Mouse (Mus musculus) midbrain, embryonic 16.5 days (tissue): ENCODE data around the gene Nr4a3. TPM values are rescaled to one million over a fixed set of nuclear protein-coding genes. Genes with fewer than 3 reads are reported as not detected.

Source experiments
- ATAC-seq: fragments of 200-750 bp; cut with Nextera tagmentation; 2 replicates; pipeline ENCODE4 v1.8.0; 2017; ENCODE audit warnings: moderate TSS enrichment
- H3K27ac ChIP-seq: fragments of 300-500 bp; sonication (generic); 2 replicates; pipeline ENCODE4 v1.5.1; 2014; ENCODE audit warnings: mild to moderate bottlenecking, low read length, mixed read lengths
- H3K27me3 ChIP-seq: fragments of 300-500 bp; sonication (generic); 2 replicates; pipeline ENCODE4 v1.6.1; 2014; ENCODE audit warnings: low read depth, low read length, mixed read lengths; ENCODE audit not compliant: control insufficient read depth, insufficient read depth
- H3K36me3 ChIP-seq: fragments of 300-500 bp; sonication (generic); 2 replicates; pipeline ENCODE4 v1.6.1; 2014; ENCODE audit warnings: mild to moderate bottlenecking, low read length, moderate library complexity, mixed read lengths; ENCODE audit not compliant: control insufficient read depth, insufficient read depth
- H3K4me1 ChIP-seq: fragments of 300-500 bp; sonication (generic); 2 replicates; pipeline ENCODE4 v1.6.1; 2014; ENCODE audit warnings: mild to moderate bottlenecking, low read length, mixed read lengths; ENCODE audit not compliant: control insufficient read depth, insufficient read depth
- H3K4me2 ChIP-seq: fragments of 300-500 bp; sonication (generic); 2 replicates; pipeline ENCODE4 v1.6.1; 2014; ENCODE audit warnings: mild to moderate bottlenecking, low read length, mixed read lengths
- H3K4me3 ChIP-seq: fragments of 300-500 bp; sonication (generic); 2 replicates; pipeline ENCODE4 v1.5.1; 2014; ENCODE audit warnings: low read depth, mild to moderate bottlenecking, low read length, moderate library complexity, mixed read lengths
- H3K9ac ChIP-seq: fragments of 300-500 bp; sonication (generic); 2 replicates; pipeline ENCODE4 v1.6.1; 2014; ENCODE audit warnings: low read depth, low read length, mixed read lengths
- H3K9me3 ChIP-seq: fragments of 300-500 bp; sonication (generic); replicated peaks from 2 replicates; pipeline ENCODE4 v1.6.1; 2014; ENCODE audit warnings: mild to moderate bottlenecking, low read length, mixed read lengths; ENCODE audit not compliant: control insufficient read depth, poor library complexity, severe bottlenecking
- WGBS: fragments of 180-500 bp; shearing (Covaris S2); extraction: QIAGEN DNeasy Blood & Tissue Kit; methylation state at CpG from one replicate; pipeline ENCODE4 v1.1.7; 2014; 5-methylcytosine and 5-hydroxymethylcytosine counted together
- polyA plus RNA-seq: library from polyadenylated mRNA; unstranded; fragments of >200 nt; fragmentation: Nextera tagmentation; extraction: Ambion mirVana; gene quantifications from 2 replicates; pipeline ENCODE4 v1.2.1, GENCODE M21; 2015

Gene Nr4a3
- polyA plus RNA-seq, 1 experiment from 2014 or later = 1.4 TPM

GRCm38 (mm10) chr4:48064311-48064710 lies 19.4 kb downstream of the Nr4a3 start:
- H3K9me3 ChIP-seq = no peaks in the 10 kb centered on the region
- no peak overlapping the region for H3K9ac ChIP-seq
- H3K4me2 ChIP-seq = no peak overlapping the region
- 62% methylated on average over 4 of the region's 4 CpGs for WGBS
- no peaks in the 10 kb centered on the region for H3K27me3 ChIP-seq
- H3K27ac ChIP-seq = no peak overlapping the region
- no peak overlapping the region for H3K4me3 ChIP-seq
- H3K36me3 ChIP-seq = no peaks in the 10 kb centered on the region
- H3K4me1 ChIP-seq = no peaks in the 10 kb centered on the region
- no peak for ATAC-seq

DNA sequence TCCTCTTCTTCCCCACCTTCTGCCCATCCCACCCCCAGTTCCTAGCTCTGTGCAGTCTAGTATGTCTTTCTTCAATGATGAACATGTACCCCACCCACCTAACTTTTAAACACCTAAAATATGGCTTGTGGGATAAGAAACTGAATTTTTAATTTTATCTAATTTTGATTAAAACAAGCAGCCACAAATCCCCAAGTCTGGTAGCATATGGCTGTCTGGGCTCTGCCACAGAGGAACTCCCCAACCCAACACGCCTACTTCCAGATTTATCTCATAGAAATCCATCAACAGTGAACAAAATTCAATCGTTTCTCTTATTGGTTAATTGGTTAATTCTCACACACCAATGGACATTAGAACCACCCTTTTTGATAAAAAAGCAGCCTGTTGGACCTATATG lies 21.7 kb downstream of the Nr4a3 start:
- H3K27me3 ChIP-seq = no peaks in the 10 kb centered on the region
- no peak overlapping the region for H3K4me3 ChIP-seq
- WGBS = 91% methylated on average over 2 of the region's 2 CpGs
- no peaks in the 10 kb centered on the region for H3K4me1 ChIP-seq
- no peak overlapping the region for H3K27ac ChIP-seq
- no peak overlapping the region for H3K4me2 ChIP-seq
- no peaks in the 10 kb centered on the region for H3K36me3 ChIP-seq
- no peaks in the 10 kb centered on the region for H3K9me3 ChIP-seq
- no peak overlapping the region for H3K9ac ChIP-seq
- ATAC-seq = no peak

GRCm38 (mm10) chr4:48069111-48069510 lies 24.2 kb downstream of the Nr4a3 start:
- no peaks in the 10 kb centered on the region for H3K4me1 ChIP-seq
- H3K9ac ChIP-seq = no peak overlapping the region
- no peaks in the 10 kb centered on the region for H3K9me3 ChIP-seq
- WGBS = 80% methylated on average over 7 of the region's 7 CpGs
- H3K27ac ChIP-seq = no peak overlapping the region
- no peak overlapping the region for H3K4me2 ChIP-seq
- ATAC-seq = no peak
- no peak overlapping the region for H3K4me3 ChIP-seq
- no peaks in the 10 kb centered on the region for H3K27me3 ChIP-seq
- H3K36me3 ChIP-seq = no peaks in the 10 kb centered on the region

- WGBS = 99% methylated on average over 3 of the region's 3 CpGs
Measured at GRCm38 (mm10) chr4:48072006-48072405, 27.1 kb downstream of the Nr4a3 start.

DNA sequence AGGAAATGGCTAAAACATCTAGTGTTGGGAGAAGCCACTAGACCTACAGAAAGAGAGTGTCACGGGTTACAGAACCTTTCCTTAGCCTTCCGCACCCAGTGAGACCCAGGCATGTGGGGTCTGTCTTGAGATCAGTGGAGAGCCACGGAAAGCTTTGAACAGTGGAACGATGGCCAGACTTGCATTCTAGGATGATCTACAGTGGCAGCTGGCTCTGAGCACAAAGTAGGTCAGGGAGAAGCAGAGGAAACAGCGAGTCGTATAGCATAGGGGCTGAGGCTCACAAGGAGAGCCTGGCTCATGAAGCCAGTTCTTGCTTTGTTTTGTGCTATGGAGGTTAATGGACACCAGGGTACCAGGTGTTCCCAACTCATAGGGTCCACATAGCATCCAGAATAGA lies 28.4 kb downstream of the Nr4a3 start:
- Histone ChIP-seq H3K27me3 (no peaks in the 10 kb centered on the region), H3K4me1 (0 out of 2 replicates have a peak, but pooled peaks cover under 1% of the 10 kb centered on the region), H3K4me2 (no peak overlapping the region), H3K27ac (no peak overlapping the region), H3K9ac (no peak overlapping the region), H3K9me3 (no peaks in the 10 kb centered on the region), H3K4me3 (no peak overlapping the region), H3K36me3 (no peaks in the 10 kb centered on the region)
- WGBS = 95% methylated on average over 6 of the region's 6 CpGs
- no peak for ATAC-seq

More at GRCm38 (mm10) chr4:48072006-48072405, 27.1 kb downstream of the Nr4a3 start:
- Histone ChIP-seq H3K4me2 (no peak overlapping the region), H3K9ac (no peak overlapping the region), H3K27ac (no peak overlapping the region), H3K4me1 (no peaks in the 10 kb centered on the region), H3K27me3 (no peaks in the 10 kb centered on the region), H3K9me3 (no peaks in the 10 kb centered on the region), H3K36me3 (no peaks in the 10 kb centered on the region), H3K4me3 (no peak overlapping the region)
- no peak for ATAC-seq

DNA sequence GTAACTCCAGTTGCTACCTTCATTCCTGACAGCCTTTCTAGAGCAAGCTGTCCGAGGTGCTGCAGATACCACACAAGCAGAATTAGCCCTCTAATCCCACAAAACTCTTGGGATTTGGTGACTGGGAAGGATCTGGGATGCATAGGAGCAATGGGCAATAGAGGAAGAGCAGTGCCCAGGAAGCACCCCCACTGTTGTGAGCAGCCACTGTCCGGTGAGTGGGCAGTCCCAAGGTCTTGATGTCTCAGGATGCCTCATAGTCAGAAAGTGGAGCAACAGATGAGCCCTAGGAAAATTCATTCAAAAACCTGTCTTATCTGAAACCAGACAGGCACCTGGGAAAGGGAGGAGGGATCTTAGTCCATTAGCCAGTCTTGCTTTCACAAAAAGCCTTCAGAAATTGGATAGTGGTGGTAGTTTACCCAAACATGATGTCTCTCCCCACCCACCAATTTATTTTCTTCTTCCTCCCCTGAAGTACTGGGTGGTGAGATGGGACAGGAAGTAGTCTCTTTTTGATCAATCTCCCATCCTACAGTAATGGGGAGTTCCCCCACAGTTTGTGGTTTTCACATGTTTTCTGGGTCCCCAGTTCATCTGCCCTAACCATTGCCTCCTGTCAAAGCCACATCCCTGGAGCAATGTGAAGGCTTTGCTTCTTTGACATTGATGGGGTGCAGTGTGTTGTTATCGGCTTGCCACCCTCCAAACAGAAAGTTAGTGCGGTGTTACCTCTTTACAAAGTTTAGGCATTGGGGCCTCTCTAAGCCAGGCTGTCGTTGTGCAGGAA lies 29.7 kb downstream of the Nr4a3 start:
- 90% methylated on average over 5 of the region's 5 CpGs for WGBS

GRCm38 (mm10) chr4:48076693-48077471 lies 31.9 kb downstream of the Nr4a3 start:
- Histone ChIP-seq H3K27me3 (no peaks in the 10 kb centered on the region), H3K4me2 (no peak overlapping the region), H3K9ac (no peak overlapping the region), H3K4me1 (peaks cover 7% of the 10 kb centered on the region; the same call in 1 of the 2 replicates), H3K4me3 (no peak overlapping the region), H3K9me3 (no peaks in the 10 kb centered on the region), H3K36me3 (no peaks in the 10 kb centered on the region), H3K27ac (no peak overlapping the region)
- ATAC-seq = no peak
- 83% methylated on average over 13 of the region's 13 CpGs for WGBS

More for the DNA sequence above, 29.7 kb downstream of the Nr4a3 start:
- ATAC-seq = no peak
- no peak overlapping the region for H3K27ac ChIP-seq
- peaks cover 7% of the 10 kb centered on the region; the same call in 1 of the 2 replicates for H3K4me1 ChIP-seq
- no peak overlapping the region for H3K4me2 ChIP-seq
- no peak overlapping the region for H3K9ac ChIP-seq
- no peak overlapping the region for H3K4me3 ChIP-seq
- H3K9me3 ChIP-seq = no peaks in the 10 kb centered on the region
- no peaks in the 10 kb centered on the region for H3K27me3 ChIP-seq
- H3K36me3 ChIP-seq = no peaks in the 10 kb centered on the region

DNA sequence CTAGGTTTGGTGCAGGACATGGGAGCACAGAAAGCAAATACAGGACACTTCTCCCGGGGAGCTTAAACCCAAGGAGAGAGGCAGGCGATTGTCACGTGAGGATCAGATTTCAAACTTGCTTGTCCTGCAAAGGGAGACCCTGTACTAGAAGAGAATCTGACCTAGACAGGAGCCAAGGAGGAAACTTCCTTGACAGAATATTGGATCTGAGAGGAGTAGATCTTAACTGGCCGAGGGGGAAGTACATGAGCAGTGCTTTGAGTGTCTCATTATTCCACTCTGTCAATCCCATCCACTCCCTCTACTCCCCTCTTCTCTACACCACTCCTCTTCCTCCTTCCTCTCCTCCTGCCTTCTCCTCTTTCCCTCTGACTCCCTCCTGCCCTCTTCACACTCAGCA lies 33.3 kb downstream of the Nr4a3 start:
- no peaks in the 10 kb centered on the region for H3K9me3 ChIP-seq

More for the DNA sequence above, 33.3 kb downstream of the Nr4a3 start:
- H3K9ac ChIP-seq = no peak overlapping the region
- H3K4me3 ChIP-seq = no peak overlapping the region
- ATAC-seq = no peak
- H3K4me1 ChIP-seq = peaks cover 7% of the 10 kb centered on the region; the same call in 1 of the 2 replicates
- no peaks in the 10 kb centered on the region for H3K27me3 ChIP-seq
- WGBS = 27% methylated on average over 4 of the region's 4 CpGs
- H3K4me2 ChIP-seq = no peak overlapping the region
- no peaks in the 10 kb centered on the region for H3K36me3 ChIP-seq
- no peak overlapping the region for H3K27ac ChIP-seq
